Mouse (Mus musculus) cortical plate, adult 2 months (tissue): Measurements from ENCODE around the gene Lck. TPM values are rescaled to one million over a fixed set of nuclear protein-coding genes. Genes with fewer than 3 reads are reported as not detected.
A peak's percentile ranks its signal among the peaks of the same experiment; 100 is the strongest.
"Not testable (repeated sequence)": the region's sequence is repeated elsewhere in the genome, so short reads cannot be mapped to it uniquely, and the experiment has no call there.

ENCODE experiments used
- H3K27ac ChIP-seq: fragments of 200-500 bp; 2 replicates; pipeline ENCODE4 v1.5.1; 2012; ENCODE audit warnings: low read length, control low read depth, inconsistent platforms; ENCODE audit not compliant: insufficient read depth
- H3K4me1 ChIP-seq: fragments of 200-500 bp; 2 replicates; pipeline ENCODE4 v1.6.1; 2011; ENCODE audit warnings: low read length; ENCODE audit not compliant: control insufficient read depth, insufficient read depth
- H3K4me3 ChIP-seq: fragments of 200-500 bp; 2 replicates; pipeline ENCODE4 v1.5.1; 2011; ENCODE audit warnings: mild to moderate bottlenecking, low read length, control low read depth; ENCODE audit not compliant: insufficient read depth
- CTCF ChIP-seq: fragments of 200-500 bp; IDR thresholded peaks from 2 replicates; pipeline ENCODE4 v1.5.1; 2011; ENCODE audit warnings: mild to moderate bottlenecking, control low read depth, low read length; ENCODE audit not compliant: insufficient read depth; ENCODE audit errors: extremely low read depth
- POLR2A ChIP-seq: fragments of 200-500 bp; IDR thresholded peaks from 2 replicates; pipeline ENCODE4 v1.6.1; 2011; ENCODE audit warnings: mild to moderate bottlenecking, low read length, control low read depth; ENCODE audit not compliant: insufficient read depth; ENCODE audit errors: extremely low read depth
- polyA plus RNA-seq: library from polyadenylated mRNA; depleted of rRNA; stranded (reverse); fragments of >200 nt; gene quantifications from 2 replicates; pipeline ENCODE4 v1.2.3, GENCODE M21; 2012

The Lck gene
- polyA plus RNA-seq, 1 experiment, result 2.3 TPM

- TF ChIP-seq POLR2A, result no peak
- TF ChIP-seq CTCF, result no peak
- no peak overlapping the region for H3K4me3 ChIP-seq
- no peaks in the 10 kb centered on the region; the same call in 1 of the 2 replicates for H3K4me1 ChIP-seq
- H3K27ac ChIP-seq, result no peak overlapping the region
These were observed 15.0 kb downstream of the Lck start for GRCm38 (mm10) chr4:129558321-129558955.

- no peaks in the 10 kb centered on the region; the same call in 1 of the 2 replicates for H3K4me1 ChIP-seq
- H3K27ac ChIP-seq, result no peak overlapping the region
- TF ChIP-seq CTCF, result no peak
- TF ChIP-seq POLR2A, result no peak
- no peak overlapping the region; the same call in 1 of the 2 replicates for H3K4me3 ChIP-seq
These were observed 16.1 kb downstream of the Lck start for GRCm38 (mm10) chr4:129557256-129557808.

GRCm38 (mm10) chr4:129556532-129557223 is 16.8 kb downstream of the Lck start:
- no peaks in the 10 kb centered on the region; the same call in 1 of the 2 replicates for H3K4me1 ChIP-seq
- H3K27ac ChIP-seq, result no peak overlapping the region
- peak overlapping the region; percentile 53 for H3K4me3 ChIP-seq
- no peak for TF ChIP-seq CTCF
- TF ChIP-seq POLR2A, result peak; percentile 71; the same call in 1 of the 2 replicates

GRCm38 (mm10) chr4:129555862-129556531 is 17.4 kb downstream of the Lck start:
- no peaks in the 10 kb centered on the region; the same call in 1 of the 2 replicates for H3K4me1 ChIP-seq
- H3K4me3 ChIP-seq, result peak overlapping the region; percentile 53
- no peak overlapping the region for H3K27ac ChIP-seq
- no peak for TF ChIP-seq CTCF
- TF ChIP-seq POLR2A, result no peak

- peak overlapping the region; percentile 53 for H3K4me3 ChIP-seq
- no peak overlapping the region for H3K27ac ChIP-seq
- TF ChIP-seq POLR2A, result no peak
- peak; percentile 44 for TF ChIP-seq CTCF
- no peaks in the 10 kb centered on the region; the same call in 1 of the 2 replicates for H3K4me1 ChIP-seq
These were observed 18.0 kb downstream of the Lck start for GRCm38 (mm10) chr4:129555421-129555861.

GRCm38 (mm10) chr4:129554512-129554911 is 18.9 kb downstream of the Lck start:
- not testable (repeated sequence) for H3K27ac ChIP-seq, H3K4me3 ChIP-seq, H3K4me1 ChIP-seq

- H3K27ac ChIP-seq, result no peak overlapping the region
- TF ChIP-seq POLR2A (no peak), CTCF (no peak)
- no peaks in the 10 kb centered on the region for H3K4me1 ChIP-seq
- H3K4me3 ChIP-seq, result no peak overlapping the region
These were observed 23.1 kb downstream of the Lck start for GRCm38 (mm10) chr4:129550295-129550694.

- Histone ChIP-seq H3K4me1 (no peaks in the 10 kb centered on the region), H3K4me3 (no peak overlapping the region), H3K27ac (no peak overlapping the region)
- TF ChIP-seq CTCF (no peak), POLR2A (no peak)
These were observed 24.1 kb downstream of the Lck start for GRCm38 (mm10) chr4:129549306-129549705.

GRCm38 (mm10) chr4:129547631-129548030 is 25.8 kb downstream of the Lck start:
- not testable (repeated sequence) for H3K4me1 ChIP-seq, H3K27ac ChIP-seq, H3K4me3 ChIP-seq

- no peak overlapping the region for H3K27ac ChIP-seq
- H3K4me1 ChIP-seq, result 0 out of 2 replicates have a peak, but pooled peaks cover 2% of the 10 kb centered on the region
- no peak for TF ChIP-seq CTCF
- TF ChIP-seq POLR2A, result no peak
- no peak overlapping the region for H3K4me3 ChIP-seq
These were observed 29.3 kb downstream of the Lck start for GRCm38 (mm10) chr4:129544106-129544505.
